Mouse (Mus musculus) mature B cell (primary cell): Measurements from ENCODE around the gene Qsox1.

Experiments used
- in situ Hi-C: fragments of 300-500 bp; cut with MboI; formaldehyde crosslinking; loops from 2 replicates; pipeline ENCODE4 v1.14.3; 2019

Gene Qsox1

GRCm38 (mm10) chr1:155812581-155813499, at the start of gene Qsox1:
Gene Qsox1 (minus strand): TSS chr1:155812889.
- in situ Hi-C loops, result no loop called here

GRCm38 (mm10) chr1:155854926-155855702, 42.4 kb upstream of the Qsox1 start:
- in situ Hi-C loops, result no loop called here

GRCm38 (mm10) chr1:155853009-155853408, 40.3 kb upstream of the Qsox1 start:
- in situ Hi-C loops, result no loop called here

- in situ Hi-C loops, result no loop called here
These were observed 31.5 kb upstream of the Qsox1 start for GRCm38 (mm10) chr1:155844235-155844634.

- in situ Hi-C loops, result no loop called here
These were observed 30.8 kb upstream of the Qsox1 start for GRCm38 (mm10) chr1:155843538-155843937.

- in situ Hi-C loops, result no loop called here
These were observed 23.0 kb upstream of the Qsox1 start for GRCm38 (mm10) chr1:155835667-155836066.

- in situ Hi-C loops, result no loop called here
These were observed 20.9 kb upstream of the Qsox1 start for GRCm38 (mm10) chr1:155833610-155834009.

- in situ Hi-C loops, result no loop called here
These were observed 19.3 kb upstream of the Qsox1 start for GRCm38 (mm10) chr1:155831958-155832357.

- in situ Hi-C loops, result no loop called here
These were observed 18.2 kb upstream of the Qsox1 start for GRCm38 (mm10) chr1:155830861-155831260.

- in situ Hi-C loops, result no loop called here
These were observed 15.1 kb upstream of the Qsox1 start for GRCm38 (mm10) chr1:155827703-155828295.

- in situ Hi-C loops, result no loop called here
These were observed 14.2 kb upstream of the Qsox1 start for GRCm38 (mm10) chr1:155826803-155827395.

GRCm38 (mm10) chr1:155825940-155826716, 13.4 kb upstream of the Qsox1 start:
- in situ Hi-C loops, result no loop called here

- in situ Hi-C loops, result no loop called here
These were observed 8.0 kb upstream of the Qsox1 start for GRCm38 (mm10) chr1:155820646-155821045.

- in situ Hi-C loops, result no loop called here
These were observed 3.5 kb upstream of the Qsox1 start for GRCm38 (mm10) chr1:155816167-155816566.

GRCm38 (mm10) chr1:155811995-155812580, 601 bp downstream of the Qsox1 start:
- in situ Hi-C loops, result no loop called here

- in situ Hi-C loops, result no loop called here
These were observed 2.1 kb downstream of the Qsox1 start for GRCm38 (mm10) chr1:155810616-155811015.

GRCm38 (mm10) chr1:155809706-155810442, 2.8 kb downstream of the Qsox1 start:
- in situ Hi-C loops, result no loop called here

GRCm38 (mm10) chr1:155808261-155808660, 4.4 kb downstream of the Qsox1 start:
- in situ Hi-C loops, result no loop called here

- in situ Hi-C loops, result no loop called here
These were observed 7.1 kb downstream of the Qsox1 start for GRCm38 (mm10) chr1:155805607-155806006.
